In the genomic region with DNA sequence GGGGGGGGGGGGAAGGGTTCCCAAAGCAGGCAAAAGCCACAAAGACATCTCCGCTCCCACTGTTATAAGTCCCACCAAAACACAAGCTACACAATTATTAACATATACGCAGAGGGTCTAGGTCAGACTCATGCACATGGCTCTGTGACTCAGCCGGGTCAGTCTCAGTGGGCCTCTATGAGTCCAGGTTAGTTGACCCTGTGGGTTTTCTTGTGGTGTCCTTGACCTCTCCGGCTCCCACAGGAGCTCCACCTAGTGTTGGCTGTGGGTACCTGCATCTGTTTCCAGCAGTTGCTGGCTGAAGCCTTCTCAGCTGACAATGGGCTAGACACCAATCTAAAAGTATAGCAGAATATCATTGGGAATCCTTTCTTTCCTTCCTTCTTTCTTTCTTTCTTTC, we compare ENCODE assay signal across 9 mouse cellular contexts. TPM values are rescaled to one million over a fixed set of nuclear protein-coding genes. Genes with fewer than 3 reads are reported as not detected.
DNase-seq lines count a peak whose midpoint lies in the region.
"Had no signal": no experiment of that assay in that cellular context is flagged by ENCODE, and none has a peak within 500 bp of the region (broad histone marks: within the 10 kb centered on the region; RNA-seq: fewer than 3 reads in every experiment).

No protein-coding gene starts in this region.

- H3K4me3 ChIP-seq in heart, embryonic 10.5 days, result no peak overlapping the region

- H3K27ac ChIP-seq in heart, embryonic 10.5 days, result no peak overlapping the region

- no peaks in the 10 kb centered on the region for H3K27me3 ChIP-seq in heart, embryonic 10.5 days (ENCODE audit: insufficient read depth, poor library complexity, severe bottlenecking)

- peak; percentile 69 for DNase-seq in heart, adult 11 months
- DNase-seq in heart, embryonic 10.5 days (ENCODE audit: low spot score), result no peak
- peak; percentile 6 for DNase-seq in thymus, postnatal 4 days
- no peak for DNase-seq in thymus, adult 18-20 months
- DNase-seq in kidney, postnatal 14 days, result peak; percentile 2
- DNase-seq in yolk sac, embryonic 10.5 days (ENCODE audit: low spot score), result peak; percentile 18
- no peak for DNase-seq in left cerebral cortex, postnatal 36 days (ENCODE audit: low spot score in 2 of 2)
- DNase-seq in spleen, adult 18-20 months, result no peak

- WGBS in heart, embryonic 10.5 days, result 58% methylated on average over 4 of the region's 4 CpGs

- no peaks in the 10 kb centered on the region for H3K36me3 ChIP-seq in heart, embryonic 10.5 days

- H3K9me3 ChIP-seq in heart, embryonic 10.5 days, result no peaks in the 10 kb centered on the region

- intact Hi-C loops in left cerebral cortex, postnatal 36 days (cut with DNase I), result no loop called here

- H3K4me1 ChIP-seq in heart, embryonic 10.5 days, result no peaks in the 10 kb centered on the region

RNA-seq across cellular contexts. Expression of a gene that starts 26.7 kb away (rescaled TPM):
- polyA plus RNA-seq in heart, embryonic 10.5 days (2016; fragmentation: Nextera tagmentation; extraction: Ambion mirVana), result not detected in 2 replicates
- not detected for total RNA-seq in left cerebral cortex, postnatal 36 days (2021)
- polyA plus RNA-seq: heart, embryonic 14.5 days had no signal

Comparison
In these comparisons a context has a peak if more than half of its experiments do, and no peak if none do; other contexts are left out.
1. DNase-seq: peak in heart, adult 11 months (single experiment), thymus, postnatal 4 days (single experiment), kidney, postnatal 14 days (single experiment) and yolk sac, embryonic 10.5 days (single experiment); none in heart, embryonic 10.5 days (single experiment), thymus, adult 18-20 months (0 of 2), left cerebral cortex, postnatal 36 days (0 of 2) and spleen, adult 18-20 months (0 of 2).